Mouse (Mus musculus) forebrain, embryonic 11.5 days (tissue): ENCODE measurements around the gene Mdfi. TPM values are rescaled to one million over a fixed set of nuclear protein-coding genes. Genes with fewer than 3 reads are reported as not detected.

Experiments used
- ATAC-seq: fragments of 200-750 bp; cut with Nextera tagmentation; replicated peaks from 2 replicates; pipeline ENCODE4 v1.8.0; 2017; ENCODE audit warnings: moderate TSS enrichment; ENCODE audit not compliant: low FRiP score
- DNase-seq: peaks from one replicate; pipeline ENCODE4 v3.0.0-alpha.2; 2017; ENCODE audit warnings: low spot score
- H3K27ac ChIP-seq: fragments of 300-500 bp; sonication (generic); 2 replicates; pipeline ENCODE4 v1.5.1; 2014; ENCODE audit warnings: low read depth, low read length
- H3K27me3 ChIP-seq: fragments of 300-500 bp; sonication (generic); 2 replicates; pipeline ENCODE4 v1.6.1; 2014; ENCODE audit warnings: mild to moderate bottlenecking, low read length, mixed read lengths; ENCODE audit not compliant: control insufficient read depth, insufficient read depth
- H3K36me3 ChIP-seq: fragments of 300-500 bp; sonication (generic); 2 replicates; pipeline ENCODE4 v1.6.1; 2014; ENCODE audit warnings: mild to moderate bottlenecking, low read length, moderate library complexity, mixed read lengths; ENCODE audit not compliant: control insufficient read depth, insufficient read depth
- H3K4me1 ChIP-seq: fragments of 300-500 bp; sonication (generic); replicated peaks from 2 replicates; pipeline ENCODE4 v1.6.1; 2014; ENCODE audit warnings: low read length, mixed read lengths; ENCODE audit not compliant: control insufficient read depth, insufficient read depth
- H3K4me2 ChIP-seq: fragments of 300-500 bp; sonication (generic); 2 replicates; pipeline ENCODE4 v1.6.1; 2014; ENCODE audit warnings: low read depth, mild to moderate bottlenecking, low read length, moderate library complexity, mixed read lengths; ENCODE audit not compliant: severe bottlenecking
- H3K4me3 ChIP-seq: fragments of 300-500 bp; sonication (generic); 2 replicates; pipeline ENCODE4 v1.5.1; 2014; ENCODE audit warnings: low read depth, low read length
- H3K9ac ChIP-seq: fragments of 300-500 bp; sonication (generic); 2 replicates; pipeline ENCODE4 v1.6.1; 2014; ENCODE audit warnings: low read length
- H3K9me3 ChIP-seq: fragments of 300-500 bp; sonication (generic); 2 replicates; pipeline ENCODE4 v1.6.1; 2016; ENCODE audit warnings: low read length, mixed read lengths; ENCODE audit not compliant: control insufficient read depth
- WGBS: fragments of 180-500 bp; shearing (Covaris S2); extraction: QIAGEN DNeasy Blood & Tissue Kit; methylation state at CpG from one replicate; pipeline ENCODE4 v1.1.7; 2014; 5-methylcytosine and 5-hydroxymethylcytosine counted together
- polyA plus RNA-seq: library from polyadenylated mRNA; unstranded; fragments of >200 nt; fragmentation: Nextera tagmentation; extraction: Ambion mirVana; gene quantifications from 2 replicates; pipeline ENCODE4 v1.2.1, GENCODE M21; 2014

Gene Mdfi
- polyA plus RNA-seq, 1 experiment from 2014 or later = 20.6 TPM

DNA sequence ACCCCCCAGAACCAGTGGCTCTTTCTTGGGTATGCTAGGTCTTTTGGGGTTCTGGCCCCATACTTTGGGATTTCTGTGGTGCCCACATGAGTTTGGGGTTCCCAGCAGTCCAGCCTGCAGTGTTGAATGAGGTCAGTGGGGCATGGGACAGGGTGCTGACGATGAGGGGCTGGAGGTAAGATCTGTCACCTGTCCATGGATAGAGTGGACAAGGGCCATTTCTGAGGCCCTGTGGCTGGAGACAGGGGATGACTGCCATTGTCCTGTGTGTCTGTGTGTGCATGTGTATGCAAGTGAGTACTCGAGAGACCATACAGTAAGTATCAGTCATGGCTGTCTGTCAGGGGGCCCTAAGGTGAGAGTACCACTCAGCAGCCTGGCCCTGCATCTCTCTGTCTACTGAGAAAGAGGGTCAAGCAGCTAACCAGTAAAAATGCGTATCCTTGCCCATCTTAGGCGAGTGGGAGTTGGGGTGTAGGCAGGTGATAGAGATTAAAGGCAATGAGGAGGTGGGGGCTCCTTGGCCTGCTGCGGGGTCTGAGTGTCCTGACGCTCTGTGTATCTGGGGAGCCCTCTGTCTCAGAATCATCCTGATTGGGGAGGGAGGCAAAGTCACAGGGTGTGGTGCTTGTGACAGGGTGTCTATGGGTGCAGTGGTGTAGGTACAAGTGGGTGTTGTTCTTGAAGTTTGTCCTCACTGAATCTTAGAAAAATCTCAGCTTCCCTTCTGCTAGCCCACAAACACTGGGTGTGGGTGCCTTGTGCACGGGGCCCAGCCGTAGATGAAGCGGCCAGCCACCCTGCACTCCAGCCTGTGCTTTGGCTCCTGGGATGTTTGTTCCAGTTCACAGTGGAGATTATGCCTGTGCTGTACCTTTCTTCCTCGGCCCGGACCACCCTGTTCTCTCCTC, 64.8 kb downstream of the Mdfi start:
- Histone ChIP-seq H3K36me3 (no peaks in the 10 kb centered on the region), H3K9ac (no peak overlapping the region), H3K27me3 (no peaks in the 10 kb centered on the region), H3K4me1 (no peaks in the 10 kb centered on the region), H3K9me3 (no peaks in the 10 kb centered on the region; the same call in 1 of the 2 replicates), H3K27ac (no peak overlapping the region), H3K4me3 (no peak overlapping the region), H3K4me2 (no peak overlapping the region)
- ATAC-seq = no peak
- 90% methylated on average over 11 of the region's 11 CpGs for WGBS
- DNase-seq = no peak

DNA sequence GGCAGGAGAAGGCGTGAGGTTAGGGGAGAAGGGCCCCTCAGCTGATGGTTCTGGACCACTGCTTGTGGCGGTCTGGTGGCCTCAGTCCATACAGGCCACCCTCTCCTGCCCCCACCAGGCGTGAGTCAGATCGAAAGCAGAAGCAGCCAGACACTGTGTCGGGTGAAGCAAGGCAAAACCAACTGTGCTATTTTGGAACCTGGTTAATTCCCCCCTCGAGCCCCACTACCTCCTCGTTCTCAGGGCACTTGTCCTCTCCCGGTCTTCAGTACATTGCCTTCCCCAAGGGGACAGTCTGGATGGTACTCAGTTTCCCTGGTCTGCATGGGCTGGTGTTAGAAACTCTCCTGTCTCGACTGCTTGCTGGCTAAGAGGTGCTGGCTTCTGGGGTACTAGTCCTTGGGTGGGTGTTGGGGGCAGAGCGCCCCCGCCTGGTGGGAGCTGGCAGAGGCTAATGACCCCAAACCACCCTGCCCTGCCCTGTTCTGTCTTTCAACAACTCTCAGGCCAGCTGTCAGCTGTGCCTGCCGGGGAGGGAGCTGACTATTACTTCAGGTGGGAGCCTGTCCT, 65.7 kb downstream of the Mdfi start:
- Histone ChIP-seq H3K4me3 (no peak overlapping the region), H3K9ac (no peak overlapping the region), H3K9me3 (no peaks in the 10 kb centered on the region; the same call in 1 of the 2 replicates), H3K27ac (no peak overlapping the region), H3K36me3 (no peaks in the 10 kb centered on the region), H3K4me1 (no peaks in the 10 kb centered on the region), H3K27me3 (no peaks in the 10 kb centered on the region), H3K4me2 (no peak overlapping the region)
- DNase-seq = no peak
- ATAC-seq = no peak
- WGBS = 62% methylated on average over 12 of the region's 12 CpGs

DNA sequence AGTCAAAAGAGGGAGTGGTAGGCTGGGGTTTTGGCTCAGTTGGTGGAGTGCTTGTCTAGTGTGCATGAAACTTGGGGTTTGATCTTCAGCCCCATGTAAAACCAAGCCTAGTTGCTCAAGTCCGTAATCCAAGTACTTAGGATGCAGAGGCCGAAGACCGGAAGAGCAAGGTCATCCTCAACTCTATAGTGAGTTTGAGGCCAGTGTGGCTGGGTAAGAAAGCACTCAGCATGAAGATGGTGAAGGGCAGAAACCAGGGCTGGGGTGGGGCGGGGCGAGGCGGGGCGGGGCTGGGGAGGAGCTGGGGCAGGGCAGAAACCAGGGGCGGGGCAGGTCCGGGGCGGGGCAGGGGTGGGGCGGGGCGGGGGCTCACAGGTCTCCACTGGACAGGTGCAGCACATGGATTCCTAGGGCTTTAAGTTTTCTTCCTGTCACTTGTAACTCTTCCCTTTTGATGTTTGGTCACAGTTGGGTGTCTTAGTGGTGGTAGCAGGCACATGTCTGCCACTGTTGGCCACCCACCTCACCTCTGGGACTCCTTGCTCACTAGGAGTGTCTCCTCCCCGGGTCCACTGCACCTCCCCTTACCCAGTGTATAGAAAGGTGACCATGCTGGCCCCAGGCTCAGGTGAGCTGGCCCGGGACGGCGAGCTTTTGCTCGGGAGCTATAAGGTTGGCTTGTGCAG, 66.9 kb downstream of the Mdfi start:
- H3K4me3 ChIP-seq = no peak overlapping the region
- no peak overlapping the region for H3K27ac ChIP-seq
- no peaks in the 10 kb centered on the region; the same call in 1 of the 2 replicates for H3K9me3 ChIP-seq
- H3K36me3 ChIP-seq = no peaks in the 10 kb centered on the region
- H3K27me3 ChIP-seq = no peaks in the 10 kb centered on the region
- no peak overlapping the region for H3K9ac ChIP-seq
- WGBS = 50% methylated on average over 16 of the region's 17 CpGs
- DNase-seq (no peak), ATAC-seq (no peak)
- no peak overlapping the region for H3K4me2 ChIP-seq
- no peaks in the 10 kb centered on the region for H3K4me1 ChIP-seq

DNA sequence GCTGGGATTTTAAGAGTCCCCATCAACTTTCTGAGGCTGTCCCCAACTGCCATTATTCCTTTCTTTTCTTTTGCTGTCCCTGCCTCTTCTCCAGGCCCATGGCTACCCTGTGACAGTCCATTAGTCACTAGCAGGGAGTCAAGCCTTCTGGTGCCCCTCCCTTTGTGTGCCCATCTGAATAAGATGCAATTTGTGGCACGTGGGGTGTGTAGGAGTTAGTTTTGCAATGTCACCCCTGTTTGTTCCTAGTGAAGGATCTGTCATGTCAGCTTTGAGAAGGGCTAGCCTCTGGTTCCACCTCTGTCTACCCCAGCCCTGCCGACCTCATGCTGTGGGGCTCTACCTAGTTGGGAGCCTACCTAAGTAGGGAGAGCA, 67.4 kb downstream of the Mdfi start:
- ATAC-seq = no peak

DNA sequence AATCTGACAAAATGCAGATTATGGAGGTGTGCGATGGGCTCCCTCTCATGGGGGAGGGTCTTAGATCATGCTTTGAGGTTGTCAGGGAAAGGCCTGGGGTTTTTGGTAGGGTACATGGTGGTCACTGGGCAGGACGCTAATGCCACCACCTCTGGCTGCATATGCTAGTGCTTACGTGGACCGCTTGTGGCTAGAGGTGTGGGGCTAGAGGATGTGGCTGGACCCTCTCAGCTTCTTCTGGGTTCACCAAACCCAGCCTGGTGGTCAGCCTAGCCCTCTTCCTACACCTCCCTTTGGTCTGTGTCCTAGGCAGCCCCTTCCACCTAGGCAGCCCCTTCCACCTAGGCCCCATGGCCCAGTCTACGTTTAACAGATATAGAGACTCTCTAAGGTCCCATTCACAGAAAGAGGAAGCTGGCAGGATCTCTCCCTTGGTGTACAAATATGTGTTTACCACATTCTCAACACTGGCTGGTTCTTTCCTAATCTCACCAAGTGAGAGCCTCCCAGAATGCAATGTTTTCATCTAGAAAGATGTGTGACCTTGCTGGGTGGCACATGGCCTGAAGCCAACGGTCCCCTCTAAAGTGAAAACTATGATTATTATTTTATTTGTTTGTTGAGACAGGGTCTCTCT, 68.0 kb downstream of the Mdfi start:
- WGBS = 93% methylated on average over 6 of the region's 6 CpGs

More for the DNA sequence above, 67.4 kb downstream of the Mdfi start:
- Histone ChIP-seq H3K36me3 (no peaks in the 10 kb centered on the region), H3K4me1 (no peaks in the 10 kb centered on the region), H3K9ac (no peak overlapping the region), H3K27me3 (no peaks in the 10 kb centered on the region), H3K4me2 (no peak overlapping the region), H3K9me3 (no peaks in the 10 kb centered on the region), H3K4me3 (no peak overlapping the region), H3K27ac (no peak overlapping the region)
- DNase-seq = no peak
- 78% methylated on average over 2 of the region's 2 CpGs for WGBS

DNA sequence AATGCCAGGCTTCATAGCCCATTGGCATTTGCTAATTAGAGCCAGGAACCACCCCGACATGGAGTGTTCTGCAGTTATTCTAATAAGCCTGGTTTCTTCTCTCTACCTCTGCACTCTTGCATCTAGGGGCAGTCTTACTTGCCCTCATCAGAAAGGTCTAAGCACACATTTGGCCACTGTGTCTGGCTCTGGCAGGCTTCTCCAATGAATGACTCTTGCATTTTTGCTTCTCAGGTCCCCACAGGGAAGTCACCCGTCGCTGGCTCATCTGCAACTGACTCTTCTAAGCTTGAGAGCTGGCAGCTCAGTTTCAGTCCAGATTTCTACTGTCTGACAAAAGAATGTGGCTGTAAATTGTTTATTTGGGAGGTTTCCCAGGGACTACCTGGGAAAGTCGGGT, 68.5 kb downstream of the Mdfi start:
- ATAC-seq (no peak), DNase-seq (no peak)
- Histone ChIP-seq H3K36me3 (no peaks in the 10 kb centered on the region), H3K9me3 (no peaks in the 10 kb centered on the region), H3K27me3 (no peaks in the 10 kb centered on the region), H3K27ac (no peak overlapping the region), H3K4me2 (no peak overlapping the region), H3K4me1 (no peaks in the 10 kb centered on the region), H3K4me3 (no peak overlapping the region), H3K9ac (no peak overlapping the region)
- WGBS = 79% methylated on average over 4 of the region's 4 CpGs

More for the DNA sequence above, 68.0 kb downstream of the Mdfi start:
- H3K36me3 ChIP-seq = no peaks in the 10 kb centered on the region
- H3K9ac ChIP-seq = no peak overlapping the region
- H3K4me2 ChIP-seq = no peak overlapping the region
- DNase-seq = no peak
- H3K27ac ChIP-seq = no peak overlapping the region
- H3K9me3 ChIP-seq = no peaks in the 10 kb centered on the region
- no peak overlapping the region for H3K4me3 ChIP-seq
- no peaks in the 10 kb centered on the region for H3K27me3 ChIP-seq
- ATAC-seq = no peak
- H3K4me1 ChIP-seq = no peaks in the 10 kb centered on the region

Other genes with a start within 250 kb of the Mdfi start
- gene Bysl, start 223.2 kb downstream of the Mdfi start, polyA plus RNA-seq = 34.6 and 37.3 TPM in 2 replicates
- gene Med20, start 223.1 kb downstream of the Mdfi start, polyA plus RNA-seq = 44.5 and 45.5 TPM in 2 replicates
- gene Gm20517, start 223.1 kb downstream of the Mdfi start, polyA plus RNA-seq = 2.4 and 3.6 TPM in 2 replicates
- 7.2 and 8.1 TPM in 2 replicates for gene Usp49, start 204.0 kb downstream of the Mdfi start, polyA plus RNA-seq
- 326 and 354 TPM in 2 replicates for gene Tomm6, start 146.3 kb downstream of the Mdfi start, polyA plus RNA-seq
- gene Frs3, start 145.7 kb downstream of the Mdfi start, polyA plus RNA-seq = 8.3 and 8.4 TPM in 2 replicates
- gene Gm21981, start 140.2 kb downstream of the Mdfi start, polyA plus RNA-seq = 1.4 and 1.6 TPM in 2 replicates
- gene Prickle4, start 140.0 kb downstream of the Mdfi start, polyA plus RNA-seq = 0.80 and 1.3 TPM in 2 replicates
- not detected in 2 replicates for gene Pgc, start 107.8 kb downstream of the Mdfi start, polyA plus RNA-seq
- 1.9 and 3.3 TPM in 2 replicates for gene Tfeb, start 97.7 kb downstream of the Mdfi start, polyA plus RNA-seq
- gene Foxp4, start 90.0 kb upstream of the Mdfi start, polyA plus RNA-seq = 26.1 and 27.8 TPM in 2 replicates
- gene 1700122O11Rik, start 203.6 kb upstream of the Mdfi start, polyA plus RNA-seq = not detected in 2 replicates